Mouse (Mus musculus): ENCODE measurements around the gene Phkg2. TPM values are rescaled to one million over a fixed set of nuclear protein-coding genes. Genes with fewer than 3 reads are reported as not detected.
"Not testable (repeated sequence)": the region's sequence is repeated elsewhere in the genome, so short reads cannot be mapped to it uniquely, and the experiment has no call there.

The Phkg2 gene
- polyA plus RNA-seq, 1 experiment from 2014 or later, result 62.2 TPM

GRCm38 (mm10) chr7:127613501-127613900, 40.4 kb downstream of the Phkg2 start:
- Histone ChIP-seq H3K9me3 (replicated peaks; ENCODE audit: control insufficient read depth, low read length) (no peaks in the 10 kb centered on the region), H3K4me3 (ENCODE audit: low read depth, low read length) (peak overlapping the region; percentile 99; the same call in 1 of the 2 replicates), H3K36me3 (ENCODE audit: control insufficient read depth, insufficient read depth, low read length) (peaks cover 43% of the 10 kb centered on the region), H3K4me2 (ENCODE audit: low read length) (peak overlapping the region; percentile 85), H3K4me1 (ENCODE audit: control insufficient read depth, insufficient read depth, low read length) (peaks cover 17% of the 10 kb centered on the region), H3K27ac (ENCODE audit: low read depth, low read length) (no peak overlapping the region), H3K27me3 (replicated peaks; ENCODE audit: control insufficient read depth, insufficient read depth, low read length) (no peaks in the 10 kb centered on the region), H3K9ac (ENCODE audit: low read length) (peak overlapping the region; percentile 95; the same call in 1 of the 2 replicates)
- DNase-seq (ENCODE audit: low spot score), result no peak
- WGBS, result 86% methylated on average over 8 of the region's 8 CpGs
- ATAC-seq, result no peak

DNA sequence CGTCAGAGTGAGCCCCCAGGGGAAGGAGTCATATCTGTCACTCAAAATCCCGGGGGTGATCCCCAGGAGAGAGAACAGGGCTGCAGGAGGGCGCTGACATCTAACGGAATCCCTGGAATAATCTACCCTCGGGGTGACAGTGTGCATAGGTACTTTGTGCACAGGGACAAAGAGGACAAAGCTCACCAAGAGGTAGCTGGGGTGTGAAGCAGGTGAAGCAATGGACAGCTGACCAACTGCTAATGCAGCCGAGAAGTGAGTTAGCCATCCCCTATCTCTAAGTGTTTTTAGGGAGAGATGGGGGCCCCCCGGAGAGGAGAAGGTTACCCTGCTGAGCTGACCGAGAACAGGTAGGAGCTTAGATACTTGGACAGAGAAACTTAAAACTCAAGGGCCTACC, 41.0 kb downstream of the Phkg2 start:
- Histone ChIP-seq H3K4me1 (ENCODE audit: control insufficient read depth, insufficient read depth, low read length) (peaks cover 17% of the 10 kb centered on the region), H3K9me3 (replicated peaks; ENCODE audit: control insufficient read depth, low read length) (no peaks in the 10 kb centered on the region), H3K27me3 (replicated peaks; ENCODE audit: control insufficient read depth, insufficient read depth, low read length) (no peaks in the 10 kb centered on the region), H3K4me3 (ENCODE audit: low read depth, low read length) (peak overlapping the region; percentile 99), H3K9ac (ENCODE audit: low read length) (peak overlapping the region; percentile 95), H3K36me3 (ENCODE audit: control insufficient read depth, insufficient read depth, low read length) (peaks cover 37% of the 10 kb centered on the region), H3K27ac (ENCODE audit: low read depth, low read length) (peak overlapping the region; percentile 70; the same call in 1 of the 2 replicates), H3K4me2 (ENCODE audit: low read length) (peak overlapping the region; percentile 85)
- ATAC-seq (no peak), DNase-seq (ENCODE audit: low spot score) (no peak)
- 15% methylated on average over 8 of the region's 8 CpGs for WGBS

GRCm38 (mm10) chr7:127614511-127614890, 41.4 kb downstream of the Phkg2 start:
- 1% methylated on average over 30 of the region's 44 CpGs for WGBS

DNA sequence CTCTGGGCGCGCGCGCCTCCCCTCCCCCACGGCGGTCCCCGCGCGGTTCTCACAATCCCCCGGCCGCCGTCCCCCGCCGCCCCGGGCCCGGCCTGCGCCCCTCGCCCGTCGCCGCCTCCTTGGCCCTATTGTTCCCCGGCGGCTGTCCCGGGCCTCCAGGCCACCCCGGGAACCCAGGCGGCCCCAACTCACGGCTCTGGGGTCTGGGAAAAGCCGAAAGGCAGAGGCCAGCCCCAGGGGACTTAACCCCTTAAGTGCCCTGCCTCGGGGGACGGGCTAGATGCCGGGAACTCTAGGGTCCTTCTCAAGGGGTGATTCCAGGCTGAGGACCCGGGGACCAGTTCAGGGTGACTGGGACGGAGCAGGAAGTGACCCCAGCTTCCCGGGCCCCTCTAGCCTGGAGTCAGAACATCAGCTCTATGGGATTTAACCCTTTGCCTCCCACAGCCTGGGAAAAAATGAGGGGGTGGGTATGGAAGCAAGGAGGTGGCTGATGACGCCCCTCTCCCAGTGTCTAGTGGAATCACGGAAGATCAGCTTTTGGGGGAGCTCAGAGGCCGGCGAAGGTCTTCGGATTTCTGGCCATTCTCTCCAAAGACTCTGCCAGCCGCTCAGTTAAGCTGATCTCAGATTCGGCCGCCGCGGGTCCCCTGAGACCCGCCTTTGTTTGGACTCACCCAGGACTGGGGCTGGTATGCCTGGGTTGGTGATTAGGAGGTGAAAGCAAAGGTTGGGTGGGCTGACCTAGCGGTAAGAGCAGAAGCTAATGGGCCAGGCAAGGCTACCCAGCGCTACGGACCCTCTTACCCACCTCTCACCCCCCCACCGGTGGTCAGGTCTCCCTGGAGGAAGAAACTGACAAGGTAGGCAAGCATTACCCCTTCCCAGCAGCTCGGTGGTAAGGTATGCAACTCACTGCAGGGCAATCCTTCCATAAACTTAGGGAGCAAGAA, 42.0 kb downstream of the Phkg2 start, which contains the start of gene Zfp629:
TSS of gene Zfp629 (minus strand) at position 907 of the 953 bp plus-strand sequence.
- Histone ChIP-seq H3K4me2 (ENCODE audit: low read length) (peak within 1 kb of the TSS; percentile 85), H3K9ac (ENCODE audit: low read length) (peak within 1 kb of the TSS; percentile 95), H3K36me3 (ENCODE audit: control insufficient read depth, insufficient read depth, low read length) (peaks cover 26% of the 10 kb centered on the region), H3K27me3 (replicated peaks; ENCODE audit: control insufficient read depth, insufficient read depth, low read length) (no peaks in the 10 kb centered on the region), H3K27ac (ENCODE audit: low read depth, low read length) (peak within 1 kb of the TSS; percentile 70), H3K4me3 (ENCODE audit: low read depth, low read length) (peak within 1 kb of the TSS; percentile 99), H3K4me1 (ENCODE audit: control insufficient read depth, insufficient read depth, low read length) (peaks cover 17% of the 10 kb centered on the region), H3K9me3 (replicated peaks; ENCODE audit: control insufficient read depth, low read length) (no peaks in the 10 kb centered on the region)
- DNase-seq (ENCODE audit: low spot score) (peak; percentile 92), ATAC-seq (peak; percentile 90)
- WGBS, result 0% methylated on average over 38 of the region's 50 CpGs

More at GRCm38 (mm10) chr7:127614511-127614890, 41.4 kb downstream of the Phkg2 start:
- DNase-seq (ENCODE audit: low spot score) (no peak), ATAC-seq (peak; percentile 47)
- Histone ChIP-seq H3K36me3 (ENCODE audit: control insufficient read depth, insufficient read depth, low read length) (peaks cover 33% of the 10 kb centered on the region), H3K27ac (ENCODE audit: low read depth, low read length) (peak overlapping the region; percentile 70), H3K9me3 (replicated peaks; ENCODE audit: control insufficient read depth, low read length) (no peaks in the 10 kb centered on the region), H3K27me3 (replicated peaks; ENCODE audit: control insufficient read depth, insufficient read depth, low read length) (no peaks in the 10 kb centered on the region), H3K4me3 (ENCODE audit: low read depth, low read length) (peak overlapping the region; percentile 99), H3K4me1 (ENCODE audit: control insufficient read depth, insufficient read depth, low read length) (peaks cover 17% of the 10 kb centered on the region), H3K4me2 (ENCODE audit: low read length) (peak overlapping the region; percentile 85), H3K9ac (ENCODE audit: low read length) (peak overlapping the region; percentile 95)

GRCm38 (mm10) chr7:127616336-127616735, 43.2 kb downstream of the Phkg2 start:
- Histone ChIP-seq H3K27me3 (replicated peaks; ENCODE audit: control insufficient read depth, insufficient read depth, low read length) (no peaks in the 10 kb centered on the region), H3K27ac (ENCODE audit: low read depth, low read length) (no peak overlapping the region), H3K36me3 (ENCODE audit: control insufficient read depth, insufficient read depth, low read length) (peaks cover 14% of the 10 kb centered on the region), H3K4me1 (ENCODE audit: control insufficient read depth, insufficient read depth, low read length) (peaks cover 17% of the 10 kb centered on the region), H3K9ac (ENCODE audit: low read length) (peak overlapping the region; percentile 95; the same call in 1 of the 2 replicates), H3K4me3 (ENCODE audit: low read depth, low read length) (peak overlapping the region; percentile 99; the same call in 1 of the 2 replicates), H3K9me3 (replicated peaks; ENCODE audit: control insufficient read depth, low read length) (no peaks in the 10 kb centered on the region), H3K4me2 (ENCODE audit: low read length) (peak overlapping the region; percentile 85; the same call in 1 of the 2 replicates)
- 81% methylated on average over 1 of the region's 1 CpGs for WGBS
- no peak for DNase-seq (ENCODE audit: low spot score)
- ATAC-seq, result no peak

DNA sequence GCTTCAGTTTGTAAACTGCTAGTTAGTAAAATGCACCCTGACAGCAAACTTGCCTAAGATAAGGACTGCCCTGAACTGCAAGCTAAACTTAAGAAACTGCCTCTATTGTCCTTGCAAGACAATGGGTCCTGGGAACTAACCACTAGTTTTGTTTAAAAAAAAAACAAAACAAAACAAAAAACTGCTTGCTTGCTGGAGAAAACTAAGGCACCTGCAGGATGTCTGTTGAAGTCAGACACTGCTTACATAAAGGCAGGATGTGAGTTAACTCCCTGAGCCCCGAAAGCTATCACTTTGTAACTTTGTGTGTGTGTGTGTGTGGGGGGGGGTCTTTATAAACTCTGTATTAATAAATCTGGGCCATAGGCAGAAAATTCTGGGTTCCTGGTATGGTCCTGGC, 43.7 kb downstream of the Phkg2 start:
- ATAC-seq (no peak), DNase-seq (ENCODE audit: low spot score) (no peak)
- peaks cover 9% of the 10 kb centered on the region for H3K36me3 ChIP-seq (ENCODE audit: control insufficient read depth, insufficient read depth, low read length)
- no peak overlapping the region for H3K27ac ChIP-seq (ENCODE audit: low read depth, low read length)
- no peaks in the 10 kb centered on the region for H3K27me3 ChIP-seq (replicated peaks; ENCODE audit: control insufficient read depth, insufficient read depth, low read length)
- H3K9me3 ChIP-seq (replicated peaks; ENCODE audit: control insufficient read depth, low read length), result no peaks in the 10 kb centered on the region
- H3K9ac ChIP-seq (ENCODE audit: low read length), result no peak overlapping the region
- WGBS, result 82% methylated on average over 1 of the region's 1 CpGs
- no peak overlapping the region for H3K4me2 ChIP-seq (ENCODE audit: low read length)
- peaks cover 17% of the 10 kb centered on the region for H3K4me1 ChIP-seq (ENCODE audit: control insufficient read depth, insufficient read depth, low read length)
- no peak overlapping the region for H3K4me3 ChIP-seq (ENCODE audit: low read depth, low read length)

DNA sequence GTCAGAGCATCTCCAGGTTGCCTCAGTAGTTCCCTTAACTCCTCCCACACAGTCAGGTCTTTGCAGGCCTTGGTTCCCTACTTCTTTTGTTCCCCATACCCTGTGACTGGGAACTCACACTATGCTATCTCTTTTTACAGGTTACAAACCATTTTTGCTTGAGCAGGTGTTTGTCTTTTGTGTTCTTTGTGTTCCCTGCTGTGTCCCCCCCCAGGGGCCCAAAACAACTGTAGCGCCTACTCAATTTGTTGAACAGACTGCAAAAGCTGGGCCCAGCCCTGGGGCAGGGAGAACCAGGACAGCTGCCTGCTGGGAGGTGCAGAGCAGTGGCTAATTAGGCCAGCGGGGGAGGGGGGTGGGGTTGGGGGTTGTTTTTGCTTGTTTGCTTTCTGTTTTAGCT, 44.8 kb downstream of the Phkg2 start:
- ATAC-seq (no peak), DNase-seq (ENCODE audit: low spot score) (no peak)
- 9% methylated on average over 2 of the region's 2 CpGs for WGBS
- no peaks in the 10 kb centered on the region for H3K27me3 ChIP-seq (replicated peaks; ENCODE audit: control insufficient read depth, insufficient read depth, low read length)
- H3K4me2 ChIP-seq (ENCODE audit: low read length), result no peak overlapping the region
- peaks cover 17% of the 10 kb centered on the region for H3K4me1 ChIP-seq (ENCODE audit: control insufficient read depth, insufficient read depth, low read length)
- no peaks in the 10 kb centered on the region for H3K36me3 ChIP-seq (ENCODE audit: control insufficient read depth, insufficient read depth, low read length)
- no peak overlapping the region; the same call in 1 of the 2 replicates for H3K27ac ChIP-seq (ENCODE audit: low read depth, low read length)
- H3K9me3 ChIP-seq (replicated peaks; ENCODE audit: control insufficient read depth, low read length), result no peaks in the 10 kb centered on the region
- 0 out of 2 replicates have a peak overlapping the region, but pooled peaks have one; percentile 8 for H3K9ac ChIP-seq (ENCODE audit: low read length)
- no peak overlapping the region for H3K4me3 ChIP-seq (ENCODE audit: low read depth, low read length)

DNA sequence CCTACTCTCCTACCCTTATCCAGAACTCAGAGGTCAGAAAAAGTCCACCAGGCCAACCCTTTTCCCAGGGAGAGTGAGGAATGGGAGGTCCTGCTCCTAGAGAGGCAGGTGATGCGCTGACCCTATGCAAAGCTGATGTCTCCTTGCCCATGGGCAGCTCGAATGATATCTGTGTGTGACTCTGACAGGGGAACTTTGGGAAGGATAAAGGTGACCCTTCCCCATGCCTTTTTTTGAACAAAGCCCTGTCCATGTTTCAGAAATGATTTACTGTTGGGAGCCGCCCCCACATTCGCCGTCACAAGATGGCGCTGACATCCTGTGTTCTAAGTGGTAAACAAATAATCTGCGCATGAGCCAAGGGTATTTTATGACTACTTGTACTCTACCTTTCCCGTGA, 45.3 kb downstream of the Phkg2 start:
- H3K4me2 ChIP-seq (ENCODE audit: low read length); H3K9me3 ChIP-seq (replicated peaks; ENCODE audit: control insufficient read depth, low read length); DNase-seq (ENCODE audit: low spot score); H3K27ac ChIP-seq (ENCODE audit: low read depth, low read length); H3K27me3 ChIP-seq (replicated peaks; ENCODE audit: control insufficient read depth, insufficient read depth, low read length); H3K4me3 ChIP-seq (ENCODE audit: low read depth, low read length); ATAC-seq; H3K36me3 ChIP-seq (ENCODE audit: control insufficient read depth, insufficient read depth, low read length); H3K9ac ChIP-seq (ENCODE audit: low read length): not testable (repeated sequence)
- H3K4me1 ChIP-seq (ENCODE audit: control insufficient read depth, insufficient read depth, low read length), result peaks cover 17% of the 10 kb centered on the region
- 79% methylated on average over 7 of the region's 8 CpGs for WGBS

DNA sequence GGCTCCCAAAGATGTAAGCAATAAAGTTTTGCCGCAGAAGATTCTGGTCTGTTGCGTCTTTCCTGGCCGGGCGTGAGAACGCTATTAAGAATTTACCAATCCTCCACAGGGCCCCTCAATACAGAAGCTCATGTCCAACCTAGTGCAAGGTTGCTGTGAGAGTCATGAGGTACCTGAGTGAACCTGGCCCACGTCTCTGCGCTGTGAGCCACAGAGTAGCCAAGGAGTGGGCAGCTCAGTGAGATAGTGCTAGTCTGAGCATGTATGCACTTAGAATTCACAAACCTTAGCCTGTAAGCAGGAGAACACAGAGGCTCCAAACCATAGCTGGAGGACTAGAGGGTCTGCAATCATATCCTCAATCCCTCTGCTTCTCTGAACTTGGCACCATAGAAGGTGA, 52.9 kb downstream of the Phkg2 start:
- ATAC-seq (no peak), DNase-seq (ENCODE audit: low spot score) (no peak)
- no peak overlapping the region for H3K4me2 ChIP-seq (ENCODE audit: low read length)
- no peak overlapping the region for H3K9ac ChIP-seq (ENCODE audit: low read length)
- WGBS, result 98% methylated on average over 7 of the region's 7 CpGs
- no peaks in the 10 kb centered on the region for H3K27me3 ChIP-seq (replicated peaks; ENCODE audit: control insufficient read depth, insufficient read depth, low read length)
- no peak overlapping the region for H3K4me3 ChIP-seq (ENCODE audit: low read depth, low read length)
- no peaks in the 10 kb centered on the region for H3K9me3 ChIP-seq (replicated peaks; ENCODE audit: control insufficient read depth, low read length)
- H3K4me1 ChIP-seq (ENCODE audit: control insufficient read depth, insufficient read depth, low read length), result no peaks in the 10 kb centered on the region
- no peak overlapping the region for H3K27ac ChIP-seq (ENCODE audit: low read depth, low read length)
- no peaks in the 10 kb centered on the region for H3K36me3 ChIP-seq (ENCODE audit: control insufficient read depth, insufficient read depth, low read length)

Measured in forebrain, embryonic 14.5 days (tissue).